Mouse (Mus musculus) CD4-positive, CD25-positive, alpha-beta regulatory T cell, adult 9 weeks (primary cell): ENCODE data around the gene A430089I19Rik. TPM values are rescaled to one million over a fixed set of nuclear protein-coding genes. Genes with fewer than 3 reads are reported as not detected.

ENCODE experiments used
- polyA plus RNA-seq: library from polyadenylated mRNA; unstranded; fragments of 100-300 nt; shearing (Covaris generic); gene quantifications from one replicate; pipeline ENCODE4 v1.2.1, GENCODE M21; 2017

Gene A430089I19Rik
- not detected for polyA plus RNA-seq

DNA sequence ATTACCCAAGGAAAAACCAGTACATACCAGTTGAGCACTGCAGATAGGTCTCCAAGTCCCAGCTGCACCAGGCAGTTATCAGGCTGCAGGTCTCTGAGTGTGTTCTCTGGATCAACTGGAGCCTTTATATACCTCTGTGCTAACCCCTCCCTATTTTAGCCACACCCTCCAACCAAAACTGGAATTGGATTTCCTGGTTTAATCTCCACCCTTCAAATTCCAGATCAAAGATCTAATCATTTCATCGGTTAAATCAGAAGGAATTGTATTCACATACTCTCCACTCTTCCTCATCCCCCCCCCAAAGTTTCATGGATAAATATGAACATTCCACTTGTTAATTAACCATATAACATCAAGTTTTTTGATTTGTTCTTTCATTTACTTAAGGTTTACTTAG, at the start of gene A430089I19Rik:
TSS of gene A430089I19Rik (minus strand) at position 101 of the 400 bp plus-strand sequence.

DNA sequence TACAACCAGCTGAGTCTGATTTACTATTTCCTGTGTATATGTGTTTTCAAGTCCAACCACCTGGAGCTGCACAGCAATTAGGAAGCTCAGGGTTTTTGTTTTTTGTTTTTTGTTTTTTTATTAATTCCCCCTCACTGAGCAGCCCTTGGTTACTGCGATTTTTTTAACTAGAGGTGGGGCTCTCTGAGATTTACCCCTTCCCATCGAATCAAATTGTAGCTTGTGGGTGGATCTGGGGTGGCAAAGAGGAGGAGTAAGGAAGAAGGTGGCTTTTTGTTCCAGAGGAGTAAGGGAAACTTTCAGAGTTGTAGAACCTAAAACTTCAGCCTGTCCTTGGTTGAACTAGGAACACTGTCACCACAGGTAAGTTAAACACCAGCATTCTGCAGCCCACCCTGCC, 32.9 kb upstream of the A430089I19Rik start, which contains the start of gene AA792892:
TSS of gene AA792892 (plus strand) at position 301 of the 400 bp plus-strand sequence.

DNA sequence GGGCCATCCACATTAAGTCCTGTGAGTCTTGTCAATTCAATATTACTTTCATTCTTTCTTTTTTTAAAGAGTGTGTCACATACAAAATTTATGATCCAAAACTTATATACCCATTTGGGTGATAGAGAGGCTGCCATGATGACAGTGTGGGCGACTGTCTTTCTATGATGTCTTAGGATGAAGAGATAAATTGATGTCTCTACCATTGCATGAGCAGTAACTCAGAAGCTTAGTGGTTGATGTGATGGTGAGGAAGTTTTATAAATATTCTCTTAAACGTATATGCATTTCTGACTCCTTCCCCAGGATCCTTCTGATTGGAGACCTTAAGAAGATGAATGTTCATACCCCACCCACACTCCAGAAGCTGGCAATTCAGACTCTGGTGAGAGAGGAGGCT, 7.5 kb upstream of the A430089I19Rik start, which contains the start of gene Gm6502:
TSS of gene Gm6502 (plus strand) at position 301 of the 400 bp plus-strand sequence.

Other genes starting within 250 kb of the A430089I19Rik start
- not detected for gene BC061212, start 236.3 kb downstream of the A430089I19Rik start, polyA plus RNA-seq
- not detected for gene Gm6351, start 230.4 kb downstream of the A430089I19Rik start, polyA plus RNA-seq
- gene Gm3106, start 88.8 kb downstream of the A430089I19Rik start, polyA plus RNA-seq: not detected
- not detected for gene Gm6502, start 7.6 kb upstream of the A430089I19Rik start, polyA plus RNA-seq
- not detected for gene AA792892, start 33.0 kb upstream of the A430089I19Rik start, polyA plus RNA-seq
- gene Gm7682, start 139.0 kb upstream of the A430089I19Rik start, polyA plus RNA-seq: not detected
- gene Gm3139, start 219.5 kb upstream of the A430089I19Rik start, polyA plus RNA-seq: not detected